Mouse (Mus musculus) kidney, adult 18-20 months (tissue): ENCODE measurements around the gene Crip2.

Source experiments
- DNase-seq: peaks from one replicate; pipeline ENCODE4 v3.0.0; 2021

The Crip2 gene

DNA sequence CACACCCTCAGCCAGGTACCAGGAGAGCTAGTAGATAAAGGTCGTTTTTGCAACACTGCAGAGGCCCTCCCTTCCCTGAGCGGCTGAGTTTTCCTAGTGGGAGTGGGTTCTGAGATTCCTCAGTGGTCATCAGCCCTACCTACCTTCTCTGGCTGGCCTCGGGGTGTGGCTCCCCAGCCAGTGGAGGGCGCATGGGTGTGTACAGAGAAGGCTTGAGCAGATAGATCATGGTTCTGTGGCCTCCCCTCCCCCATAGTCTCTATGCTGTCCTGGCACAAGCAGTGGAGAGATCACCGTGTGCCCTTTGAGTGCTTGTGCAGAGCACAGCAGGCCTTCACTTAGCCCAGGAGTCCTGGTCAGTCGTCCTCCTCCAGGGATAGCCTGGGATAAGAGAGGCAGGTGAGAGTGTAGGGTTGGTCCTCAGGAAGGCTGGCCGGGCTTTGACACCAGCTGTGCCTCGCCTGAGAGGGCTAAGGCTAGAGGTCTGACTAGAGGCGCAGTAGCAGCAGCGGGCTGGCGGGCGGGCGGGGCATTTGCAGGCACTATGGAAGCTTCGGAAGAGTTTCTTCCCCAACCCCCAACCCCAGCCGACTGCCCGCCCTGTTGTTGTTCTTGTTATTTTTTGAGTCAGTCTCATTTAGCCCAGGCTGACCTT lies 8.5 kb downstream of the Crip2 start:
- no peak for DNase-seq

DNA sequence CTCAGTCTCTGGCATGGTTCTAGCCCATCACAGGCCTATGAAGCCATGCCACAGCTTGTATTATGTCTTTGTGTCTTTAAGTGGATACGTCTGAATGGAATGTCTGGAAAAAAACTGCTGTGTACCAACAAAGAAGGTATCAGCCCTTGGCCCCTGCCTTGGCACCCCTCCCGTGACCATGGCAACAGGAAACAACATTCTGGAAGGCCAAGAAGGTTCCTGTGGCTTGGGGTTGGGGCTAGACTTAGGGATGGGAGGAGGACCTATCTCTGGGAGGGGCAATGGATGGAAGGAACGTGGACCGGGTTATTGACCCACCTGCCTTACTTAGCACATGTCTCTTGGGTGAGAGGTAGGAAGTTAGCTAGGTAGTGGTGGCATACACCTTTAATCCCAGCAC lies 9.3 kb downstream of the Crip2 start:
- no peak for DNase-seq

DNA sequence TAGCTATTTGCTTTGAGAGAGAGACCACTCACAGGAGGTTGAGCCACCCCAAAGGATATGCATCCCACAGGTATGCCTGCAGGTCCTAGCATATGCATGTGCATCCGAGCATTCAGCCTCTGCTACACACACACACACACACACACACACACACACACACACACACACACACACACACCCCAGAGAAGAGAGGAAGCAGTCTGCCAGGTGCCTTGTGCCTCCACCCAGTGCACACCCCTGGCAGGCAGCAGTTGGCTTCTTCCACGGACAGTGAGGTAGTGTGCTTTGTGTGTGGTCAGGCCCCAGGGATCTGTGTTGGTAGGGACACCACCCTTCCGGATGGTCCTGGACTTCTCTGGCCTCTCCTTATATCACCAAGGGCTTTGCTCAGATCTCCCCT lies 9.9 kb downstream of the Crip2 start:
- DNase-seq = no peak

DNA sequence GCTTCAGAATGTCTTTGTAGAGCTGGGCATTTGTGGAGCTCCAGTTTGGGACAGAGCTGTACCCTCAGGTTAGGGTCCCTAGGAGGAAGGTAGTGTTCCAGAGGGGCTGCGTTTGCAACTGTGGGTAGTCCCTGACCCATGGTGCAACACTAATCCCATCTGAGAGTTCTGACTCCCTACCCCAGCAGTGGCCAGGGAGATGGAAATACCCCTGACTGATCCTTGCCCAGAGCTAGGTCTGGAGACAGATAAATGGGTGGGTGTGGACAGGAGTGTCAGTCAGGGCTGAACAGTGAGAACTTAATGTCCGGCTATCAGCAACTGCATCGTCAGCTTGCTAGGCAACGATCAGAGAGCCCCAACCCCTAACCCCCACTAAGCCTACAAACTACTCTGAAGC lies 10.6 kb downstream of the Crip2 start:
- DNase-seq = no peak

DNA sequence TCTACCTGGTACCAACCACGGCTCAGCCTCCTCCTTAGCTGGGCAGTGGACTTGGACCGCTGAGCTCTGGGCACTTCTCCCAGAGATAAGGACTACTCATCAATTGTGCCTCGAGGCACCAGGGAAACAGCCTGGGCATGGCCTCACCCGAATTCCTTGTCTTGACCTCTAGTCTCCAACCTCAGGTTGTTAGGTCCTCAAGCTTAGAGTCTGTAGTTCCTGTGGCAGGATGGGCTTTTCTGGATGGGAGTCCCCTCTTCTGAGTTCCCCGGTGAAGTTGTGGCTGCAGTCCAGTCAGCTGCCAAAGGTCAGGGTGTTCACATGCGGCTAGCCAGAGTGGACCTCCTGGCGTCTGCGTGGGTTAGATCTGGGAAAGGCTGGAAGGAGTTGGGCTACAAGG lies 11.0 kb downstream of the Crip2 start:
- DNase-seq = peak; percentile 35

DNA sequence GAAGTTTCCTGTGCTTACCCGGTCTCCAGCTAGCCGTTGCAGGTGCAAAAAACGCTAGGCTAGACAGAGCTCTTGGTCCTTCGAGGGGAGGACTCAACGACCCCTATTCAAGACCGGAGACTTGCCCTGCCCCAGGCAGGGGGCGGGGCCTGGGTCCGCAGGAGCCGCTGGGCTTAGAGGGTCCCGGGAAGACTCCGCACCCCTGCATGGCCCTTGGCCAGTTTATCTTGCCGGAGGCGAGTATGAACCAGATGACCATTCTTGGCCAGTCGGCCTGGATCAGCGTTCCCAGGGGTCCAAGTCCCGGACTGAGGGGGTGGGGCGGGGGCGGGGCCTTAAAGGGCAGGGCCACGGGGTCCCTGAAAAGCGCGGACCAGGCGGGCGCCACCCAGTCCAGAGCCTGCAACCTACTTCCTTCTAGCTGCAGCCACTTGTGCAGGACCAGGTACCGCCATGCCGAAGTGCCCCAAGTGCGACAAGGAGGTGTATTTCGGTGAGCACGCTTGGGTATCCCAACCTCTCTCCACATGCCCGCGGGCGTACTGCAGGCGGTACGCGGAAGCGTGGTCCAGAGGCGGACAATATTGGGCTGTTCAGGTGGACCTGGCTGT lies 11.7 kb downstream of the Crip2 start:
- DNase-seq = peak; percentile 47

DNA sequence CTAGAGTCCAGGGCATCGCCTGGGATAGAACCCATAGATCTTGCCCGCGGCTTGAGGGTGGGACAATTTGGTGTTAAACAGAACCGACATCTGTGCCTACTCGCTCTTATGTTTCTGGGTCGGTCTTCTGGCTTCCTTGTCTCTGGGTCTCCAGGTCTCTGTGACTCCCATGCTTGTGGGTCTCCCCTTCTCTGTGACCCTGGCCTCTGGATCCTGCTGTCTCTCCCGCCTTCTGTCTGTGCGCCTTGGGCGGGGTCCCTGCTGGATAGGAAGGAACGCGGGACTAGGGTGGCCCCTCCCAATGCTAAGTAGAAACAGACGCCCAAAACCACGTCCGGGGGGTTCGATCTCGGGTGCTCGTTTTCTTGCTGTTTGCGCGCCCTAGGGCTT lies 12.2 kb downstream of the Crip2 start:
- DNase-seq = peak; percentile 12

DNA sequence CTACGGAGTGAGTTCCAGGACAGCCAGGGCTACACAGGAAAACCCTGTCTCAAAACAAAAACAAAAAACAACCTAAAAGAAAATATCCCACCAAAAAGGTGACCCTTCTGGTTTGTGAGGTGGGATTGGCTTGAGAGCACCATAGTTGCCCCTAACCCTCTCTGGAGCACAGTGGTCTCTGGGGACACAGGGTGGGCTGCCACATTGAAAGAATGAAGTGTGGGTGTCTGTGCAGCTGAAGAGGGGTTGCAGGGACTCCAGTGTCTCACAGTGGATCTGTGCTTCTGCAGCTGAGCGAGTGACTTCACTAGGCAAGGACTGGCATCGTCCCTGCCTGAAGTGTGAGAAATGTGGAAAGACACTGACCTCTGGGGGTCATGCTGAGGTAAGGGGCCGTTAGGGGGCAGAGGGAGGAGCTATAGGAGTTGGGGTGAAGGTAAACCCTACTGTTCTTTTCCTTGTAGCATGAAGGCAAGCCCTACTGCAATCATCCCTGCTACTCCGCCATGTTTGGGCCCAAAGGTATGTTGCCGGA lies 13.0 kb downstream of the Crip2 start:
- no peak for DNase-seq

DNA sequence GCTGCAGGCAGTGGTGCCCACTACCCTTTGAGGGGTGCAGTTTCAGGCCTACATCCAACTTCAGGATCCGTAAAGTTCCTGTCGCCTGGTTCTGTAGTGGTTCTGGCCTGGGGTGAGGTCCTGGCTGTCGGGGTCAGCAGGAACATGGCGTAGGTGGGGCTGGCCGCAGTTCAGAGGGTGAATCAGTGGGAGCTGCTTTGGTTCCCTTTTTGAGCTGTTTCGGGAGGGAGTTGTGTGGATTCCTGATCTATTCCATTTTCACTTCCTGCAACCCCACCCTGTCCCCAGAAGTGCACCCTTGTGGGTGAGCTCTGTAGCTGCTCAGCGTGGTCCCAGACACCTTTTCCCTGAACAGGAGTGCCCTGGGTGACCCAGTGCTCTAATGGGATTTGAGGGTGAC lies 13.9 kb downstream of the Crip2 start:
- no peak for DNase-seq

DNA sequence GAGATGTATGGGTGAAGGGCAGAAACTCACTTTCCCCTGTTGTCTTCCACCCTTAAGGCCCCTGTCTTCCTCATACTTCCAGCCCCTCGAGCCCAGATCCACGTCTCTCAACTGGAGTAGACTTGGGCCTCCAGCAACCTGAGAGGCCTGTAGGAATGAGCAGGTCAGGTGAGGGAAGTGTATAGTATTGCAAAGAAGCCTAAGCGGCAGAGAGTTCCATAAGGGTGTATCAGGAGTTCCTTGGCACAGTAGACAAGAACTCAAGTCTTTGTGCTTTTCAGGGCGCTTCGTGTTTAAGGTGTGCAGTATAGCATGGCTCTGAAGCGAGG lies 14.7 kb downstream of the Crip2 start:
- DNase-seq = no peak

DNA sequence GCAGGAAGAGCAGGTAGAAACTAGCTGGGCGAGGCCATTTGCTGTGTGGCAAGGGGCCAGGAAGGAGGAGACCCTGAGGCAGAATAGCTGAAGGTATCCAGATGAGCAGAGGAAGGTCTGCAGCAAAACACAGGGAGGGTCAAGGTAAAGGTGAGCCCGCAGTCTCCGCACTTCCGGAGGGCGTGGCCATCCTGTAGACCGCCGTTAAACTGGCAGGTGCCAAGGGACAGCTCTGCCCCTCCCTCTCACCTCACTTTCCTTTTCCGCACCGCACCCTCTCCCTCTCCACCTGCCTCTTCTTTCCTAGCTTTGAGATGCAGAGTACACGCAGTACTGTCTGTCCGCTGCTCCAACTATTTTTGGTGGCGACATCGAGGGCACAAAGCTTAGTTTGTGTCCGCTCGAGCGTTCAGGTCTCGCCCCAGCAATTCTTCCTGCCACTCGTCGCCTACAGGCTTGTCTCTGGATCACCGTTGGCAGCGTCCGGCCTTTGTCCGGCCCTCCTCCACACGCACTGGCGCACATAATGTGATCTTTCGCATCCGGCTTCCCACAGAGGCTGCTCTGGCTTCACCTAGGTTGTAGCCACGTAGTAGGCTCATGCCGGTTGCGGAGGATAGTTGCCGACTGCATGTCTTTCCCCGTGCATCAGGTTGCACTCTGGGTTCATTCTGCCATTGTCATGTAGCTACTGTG lies 15.2 kb downstream of the Crip2 start:
- peak; percentile 73 for DNase-seq

DNA sequence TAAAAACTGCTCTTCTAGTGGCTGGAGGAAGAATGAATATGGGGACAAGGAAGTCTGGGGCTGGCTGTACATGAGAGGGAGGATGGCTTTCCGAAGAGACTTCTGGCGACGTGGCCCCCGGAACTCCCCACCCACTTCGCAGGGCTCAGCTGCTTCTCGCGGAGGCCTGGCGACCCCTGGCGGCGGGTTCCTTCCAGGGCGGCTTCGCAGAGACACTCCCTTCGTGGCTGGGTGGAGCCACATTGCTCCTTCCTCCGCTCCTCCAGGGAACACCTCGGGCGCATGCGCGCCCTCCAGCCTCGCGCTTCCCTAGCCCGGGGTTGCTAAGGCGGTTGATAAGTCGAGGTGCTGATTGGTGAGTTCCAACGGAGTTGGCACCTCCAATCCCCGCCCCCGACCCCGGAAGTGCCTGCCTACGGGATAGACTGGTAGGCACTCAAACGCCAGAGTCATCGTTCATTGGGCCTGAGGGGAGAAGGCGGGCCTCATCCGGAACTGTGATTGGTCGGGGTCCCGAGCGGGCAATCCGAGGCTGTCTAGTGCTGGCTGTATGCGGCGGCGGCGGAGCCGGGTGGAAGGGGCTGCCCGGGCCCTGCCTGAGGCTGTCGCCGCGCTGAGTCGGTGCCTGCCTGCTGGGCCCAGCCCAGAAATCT lies 16.0 kb downstream of the Crip2 start, which contains the start of gene Tedc1:
Tedc1 (plus strand) TSS at position 535 of the 653 bp plus-strand sequence.
- peak; percentile 99 for DNase-seq

DNA sequence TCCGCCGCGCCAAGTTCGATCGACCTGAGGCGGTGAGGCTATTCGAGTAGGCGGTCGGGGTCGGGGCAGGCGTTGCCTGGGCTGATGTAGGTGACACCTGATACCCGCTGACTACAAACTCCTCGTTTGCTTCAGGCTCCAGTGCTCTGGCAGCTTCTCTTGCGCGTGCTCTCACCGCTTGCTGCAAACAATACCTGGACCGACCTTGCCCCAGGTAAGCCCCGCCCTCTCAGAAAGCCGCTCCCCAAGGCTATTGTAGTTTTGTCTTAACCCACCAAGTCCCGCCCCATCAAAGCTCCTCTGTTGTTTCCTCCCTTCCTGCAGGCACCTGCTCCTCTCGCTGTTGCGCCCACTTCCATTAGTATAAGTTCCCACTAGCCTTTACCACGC lies 16.5 kb downstream of the Crip2 start:
- DNase-seq = no peak

DNA sequence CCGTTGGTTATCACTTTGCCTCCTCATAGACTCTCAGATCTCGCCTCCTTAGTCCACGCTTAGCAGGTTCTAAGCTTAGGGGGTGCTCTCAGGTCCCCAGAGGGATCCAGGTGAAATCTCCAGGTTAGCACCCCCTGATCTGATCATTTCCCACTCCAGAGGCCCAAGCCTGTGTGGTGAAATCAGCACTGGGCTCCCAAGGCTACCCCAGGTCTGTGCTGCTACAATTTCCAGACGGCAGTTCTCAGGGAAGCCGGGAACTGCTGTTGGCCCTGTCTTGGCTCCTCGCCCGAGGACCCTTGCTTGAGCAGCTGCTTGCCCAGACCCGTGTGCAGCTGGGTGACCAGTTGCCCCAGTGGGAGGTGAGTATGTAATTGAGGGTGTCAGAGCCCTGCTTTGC lies 17.0 kb downstream of the Crip2 start:
- DNase-seq = no peak

DNA sequence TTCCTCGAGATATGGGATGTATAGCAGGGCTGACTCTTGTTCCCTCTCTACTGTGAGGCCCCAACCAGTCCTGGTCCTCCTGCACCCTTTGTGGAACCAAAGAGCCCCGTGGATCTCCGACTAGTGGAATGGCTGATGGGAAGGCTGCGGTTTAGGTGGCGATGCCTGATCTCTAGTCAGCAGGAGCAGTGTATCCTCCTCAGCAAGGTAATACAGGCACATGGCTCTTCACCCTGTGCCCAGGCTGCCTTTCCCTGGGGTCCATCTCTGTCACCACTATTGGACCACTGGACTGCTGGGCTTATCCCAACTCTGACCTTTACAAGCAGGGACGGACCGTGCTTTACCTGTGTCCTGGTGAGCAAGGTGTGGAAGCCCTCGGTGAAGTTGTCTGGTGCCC lies 17.5 kb downstream of the Crip2 start:
- no peak for DNase-seq

DNA sequence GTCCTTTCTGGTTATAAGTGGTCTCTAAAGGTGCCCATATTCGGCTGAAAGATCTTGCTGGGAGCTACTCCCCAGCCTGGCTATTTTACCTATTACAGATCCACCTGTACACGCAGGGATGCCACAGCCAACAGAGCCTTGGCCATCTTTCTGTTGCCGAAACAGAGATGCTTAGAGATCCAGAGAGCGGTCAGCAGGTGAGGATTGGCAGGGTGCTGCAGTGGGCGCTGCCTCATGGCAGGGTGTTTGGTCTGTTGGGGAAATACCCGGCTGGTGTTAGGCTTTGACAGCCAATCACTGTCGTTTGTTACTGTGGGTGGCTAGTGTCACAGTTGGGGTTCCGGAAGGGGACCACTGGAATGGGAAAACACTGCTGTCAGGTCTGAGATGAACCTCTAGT lies 17.9 kb downstream of the Crip2 start:
- DNase-seq = no peak

DNA sequence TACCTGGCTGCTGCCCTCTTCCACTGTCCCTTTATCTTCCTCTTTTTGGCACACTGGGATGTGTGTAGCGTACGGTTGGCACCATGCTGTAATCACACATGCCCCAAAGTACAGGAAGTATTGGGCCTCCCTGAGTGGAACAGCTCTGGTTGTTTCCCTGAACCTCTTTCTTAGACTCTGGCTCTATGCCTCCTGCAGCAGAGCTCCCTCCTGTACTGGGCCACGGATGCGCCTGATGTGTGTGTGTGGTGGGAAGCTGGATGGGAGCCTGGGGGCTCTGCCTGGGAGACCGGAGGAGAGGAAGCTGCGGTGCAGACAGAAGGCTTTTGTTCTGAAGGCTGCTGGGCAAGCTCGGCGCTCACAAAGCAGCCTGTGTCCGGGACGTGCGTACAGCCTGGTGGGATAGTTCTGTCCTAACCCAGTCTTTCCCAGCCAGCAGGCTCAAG lies 23.5 kb downstream of the Crip2 start:
- DNase-seq = no peak

DNA sequence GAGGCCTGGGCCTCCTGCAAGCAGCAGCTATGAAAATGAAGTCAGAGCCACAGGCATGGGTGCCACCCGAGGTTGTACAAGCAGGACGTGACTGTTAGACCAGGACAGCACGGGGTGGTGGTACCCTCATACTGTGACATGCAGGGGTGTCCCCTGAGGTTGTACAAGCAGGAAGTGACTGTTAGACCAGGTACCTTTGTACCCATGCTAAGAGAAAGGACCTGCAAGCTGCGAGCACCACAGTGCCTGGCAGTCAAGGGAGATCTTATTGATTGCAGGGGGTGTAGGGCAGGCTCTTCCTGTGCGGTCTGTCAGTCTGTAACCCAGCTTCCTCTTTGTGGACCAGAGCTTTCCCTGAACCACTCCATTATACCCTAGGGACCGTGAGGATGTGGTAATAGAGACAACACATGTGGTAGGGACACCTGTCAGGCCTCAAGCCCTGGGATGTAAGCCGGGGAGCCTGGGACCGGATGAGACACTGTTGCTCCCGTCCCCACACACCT lies 28.0 kb downstream of the Crip2 start:
- no peak for DNase-seq

DNA sequence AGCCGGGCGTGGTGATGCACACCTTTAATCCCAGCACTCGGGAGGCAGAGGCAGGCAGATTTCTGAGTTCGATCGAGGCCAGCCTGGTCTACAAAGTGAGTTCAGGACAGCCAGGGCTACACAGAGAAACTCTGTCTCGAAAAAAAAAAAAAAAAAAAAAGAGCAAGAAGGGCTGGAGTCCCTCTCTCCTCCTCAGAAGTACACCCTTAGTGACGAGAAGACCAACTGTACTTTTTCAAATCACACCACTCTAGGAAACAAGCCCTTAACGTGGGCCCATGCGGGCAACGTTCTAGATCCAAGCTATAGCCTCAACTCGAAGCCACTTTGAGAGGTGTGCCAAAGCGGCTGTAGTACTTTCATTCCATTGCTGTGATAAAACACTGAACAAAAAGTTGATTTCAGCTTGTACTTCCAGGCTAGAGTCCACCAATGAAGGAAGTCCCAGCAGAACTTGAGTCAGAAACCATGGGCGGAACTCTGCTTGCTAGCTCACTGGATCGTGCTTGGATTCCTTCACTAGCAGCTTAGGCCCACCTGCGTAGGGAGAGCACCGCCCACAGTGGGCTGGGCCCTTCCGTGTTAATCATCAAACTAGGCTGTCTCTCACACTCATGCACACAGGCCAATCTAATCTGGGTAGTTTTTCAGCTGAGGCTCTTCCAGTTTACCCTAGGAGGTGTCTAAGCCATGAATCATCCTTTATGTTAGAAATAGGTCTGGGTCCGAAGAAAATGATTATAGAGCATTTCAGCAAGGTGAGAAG lies 37.1 kb downstream of the Crip2 start:
- no peak for DNase-seq

DNA sequence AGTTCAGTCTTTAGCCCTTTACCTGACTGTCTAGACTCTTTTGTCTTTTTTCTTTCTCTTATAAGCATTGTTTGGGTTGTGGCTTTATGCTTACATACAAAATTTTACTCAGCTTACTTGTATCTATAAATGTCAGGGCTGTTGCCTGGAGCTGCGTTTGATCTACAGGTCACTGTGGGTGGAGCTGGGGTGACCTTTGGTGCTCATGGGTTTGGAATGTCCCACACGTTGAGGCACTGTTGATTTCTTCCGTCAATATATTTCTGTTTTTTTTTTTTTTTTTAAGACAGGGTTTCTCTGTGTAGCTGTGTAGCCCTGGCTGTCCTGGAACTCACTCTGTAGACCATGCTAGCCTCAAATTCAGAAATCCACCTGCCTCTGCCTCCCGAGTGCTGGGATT lies 41.0 kb downstream of the Crip2 start:
- DNase-seq = no peak

DNA sequence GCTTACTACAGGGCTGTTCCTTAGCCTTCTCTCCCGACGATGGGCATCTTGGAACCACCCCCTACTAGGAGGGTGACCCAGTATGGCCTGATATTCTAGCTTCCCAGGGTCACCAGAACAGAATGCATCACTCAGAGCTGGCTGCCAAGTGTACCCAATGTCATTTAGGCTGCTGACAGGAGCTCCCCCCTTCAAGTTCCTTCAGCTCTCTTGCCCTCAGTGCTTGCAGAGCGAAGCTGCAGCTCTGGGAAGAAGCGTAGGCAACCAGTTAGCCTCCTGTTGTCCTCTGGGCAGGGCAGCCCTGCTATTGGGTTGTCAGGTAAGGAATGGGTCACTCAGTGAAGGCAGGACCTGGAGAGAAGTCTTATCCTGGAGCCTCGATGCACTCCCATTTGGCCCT lies 44.9 kb downstream of the Crip2 start:
- no peak for DNase-seq

DNA sequence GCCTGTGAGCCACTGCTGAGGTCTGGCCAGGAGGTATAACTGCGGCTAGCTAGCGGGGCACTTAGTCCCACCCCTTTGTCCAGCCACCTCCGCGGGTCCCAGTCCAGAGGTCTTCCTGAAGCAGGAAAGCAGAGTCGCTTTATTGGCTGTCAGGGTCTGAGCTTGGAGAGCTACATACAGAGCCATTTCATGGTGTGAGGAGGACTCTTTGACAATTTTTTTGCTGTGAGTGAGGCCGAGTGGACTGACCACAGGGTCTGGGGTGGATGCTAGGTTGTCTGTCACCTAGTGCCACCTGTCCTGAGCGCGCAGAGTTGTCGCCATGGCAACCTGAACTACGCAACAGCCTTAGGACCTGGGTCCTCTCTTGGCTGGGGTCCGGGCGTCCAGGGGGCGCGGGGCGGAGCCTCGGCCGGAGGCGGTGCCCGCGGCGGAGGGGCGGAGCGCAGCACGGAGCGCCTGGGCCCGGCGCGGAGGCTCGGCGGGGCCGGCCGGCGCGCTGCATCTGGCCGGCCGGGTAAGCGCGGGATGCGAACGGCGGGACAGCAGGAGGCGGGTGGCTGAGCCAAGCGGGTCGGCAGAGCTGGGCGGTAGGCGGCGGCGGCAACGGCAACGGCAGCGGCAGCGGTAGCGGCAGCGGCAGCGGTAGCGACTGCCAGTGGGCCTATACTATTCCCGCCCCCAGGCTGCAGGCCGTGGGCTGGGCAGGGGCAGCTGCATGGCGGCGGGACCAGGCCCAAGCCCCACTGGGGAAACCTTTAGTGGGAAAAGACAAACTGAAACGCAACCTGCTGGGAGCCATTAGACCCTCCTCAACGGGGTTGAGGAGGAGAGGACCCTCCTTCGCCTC lies 45.6 kb downstream of the Crip2 start, which contains the start of gene Tmem121:
Tmem121 (plus strand) TSS at position 489 of the 850 bp plus-strand sequence.
- peak; percentile 18 for DNase-seq
